Mouse (Mus musculus) intestine, embryonic 15.5 days (tissue): ENCODE data around the gene Ccdc43. TPM values are rescaled to one million over a fixed set of nuclear protein-coding genes. Genes with fewer than 3 reads are reported as not detected.
"Not testable (repeated sequence)": the region's sequence is repeated elsewhere in the genome, so short reads cannot be mapped to it uniquely, and the experiment has no call there.

Experiments used
- ATAC-seq: fragments of 200-750 bp; cut with Nextera tagmentation; 2 replicates; pipeline ENCODE4 v1.8.0; 2017; ENCODE audit warnings: moderate TSS enrichment, moderate library complexity
- H3K27ac ChIP-seq: fragments of 300-500 bp; sonication (generic); 2 replicates; pipeline ENCODE4 v1.5.1; 2015; ENCODE audit warnings: mild to moderate bottlenecking, inconsistent platforms
- H3K27me3 ChIP-seq: fragments of 300-500 bp; sonication (generic); replicated peaks from 2 replicates; pipeline ENCODE4 v1.6.1; 2015; ENCODE audit warnings: inconsistent platforms
- H3K36me3 ChIP-seq: fragments of 300-500 bp; sonication (generic); 2 replicates; pipeline ENCODE4 v1.6.1; 2015; ENCODE audit warnings: inconsistent platforms
- H3K4me1 ChIP-seq: fragments of 300-500 bp; sonication (generic); replicated peaks from 2 replicates; pipeline ENCODE4 v1.6.1; 2015; ENCODE audit warnings: inconsistent platforms
- H3K4me2 ChIP-seq: fragments of 300-500 bp; sonication (generic); replicated peaks from 2 replicates; pipeline ENCODE4 v1.6.1; 2015; ENCODE audit warnings: mild to moderate bottlenecking, inconsistent platforms
- H3K4me3 ChIP-seq: fragments of 300-500 bp; sonication (generic); replicated peaks from 2 replicates; pipeline ENCODE4 v1.5.1; 2015; ENCODE audit warnings: inconsistent platforms
- H3K9ac ChIP-seq: fragments of 300-500 bp; sonication (generic); 2 replicates; pipeline ENCODE4 v1.6.1; 2015; ENCODE audit warnings: inconsistent platforms
- H3K9me3 ChIP-seq: fragments of 300-500 bp; sonication (generic); 2 replicates; pipeline ENCODE4 v1.6.1; 2016; ENCODE audit warnings: inconsistent platforms
- WGBS: fragments of 180-500 bp; shearing (Covaris S2); methylation state at CpG from one replicate; pipeline ENCODE4 v1.1.7; 2015; 5-methylcytosine and 5-hydroxymethylcytosine counted together
- polyA plus RNA-seq: library from polyadenylated mRNA; unstranded; fragments of >200 nt; fragmentation: Nextera tagmentation; extraction: Ambion mirVana; gene quantifications from 2 replicates; pipeline ENCODE4 v1.2.1, GENCODE M21; 2015

Ccdc43 gene
- polyA plus RNA-seq, 1 experiment from 2014 or later: 46.7 TPM

GRCm38 (mm10) chr11:102729835-102730234, 32.3 kb upstream of the Ccdc43 start:
- WGBS: 81% methylated on average over 3 of the region's 3 CpGs
- Histone ChIP-seq H3K27ac (no peak overlapping the region), H3K4me1 (no peaks in the 10 kb centered on the region), H3K4me2 (no peak overlapping the region), H3K4me3 (no peak overlapping the region), H3K36me3 (no peaks in the 10 kb centered on the region), H3K27me3 (no peaks in the 10 kb centered on the region), H3K9ac (no peak overlapping the region), H3K9me3 (no peaks in the 10 kb centered on the region)
- no peak for ATAC-seq

DNA sequence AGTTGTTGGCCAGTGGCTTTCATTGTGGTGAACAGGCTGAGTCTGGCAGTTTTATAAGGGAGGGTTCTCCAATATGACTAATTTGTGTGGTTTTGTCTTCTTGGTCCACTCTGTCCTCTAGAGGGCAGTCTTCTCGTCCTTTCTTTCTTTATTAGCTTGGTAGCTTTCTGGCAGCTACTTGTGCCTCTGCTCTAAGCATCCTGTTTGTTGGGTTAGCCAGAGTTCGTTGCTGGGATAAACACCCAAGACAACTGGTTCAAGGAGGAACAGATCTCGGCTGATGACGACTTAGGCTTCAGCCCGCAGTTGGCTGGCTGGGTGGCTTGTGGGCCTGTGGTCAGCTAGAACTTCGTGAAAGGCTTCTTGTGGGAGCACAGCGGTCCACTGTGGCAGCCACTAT, 31.0 kb upstream of the Ccdc43 start:
- Histone ChIP-seq H3K4me2 (no peak overlapping the region), H3K27me3 (no peaks in the 10 kb centered on the region), H3K9me3 (no peaks in the 10 kb centered on the region), H3K4me3 (no peak overlapping the region), H3K9ac (no peak overlapping the region), H3K27ac (no peak overlapping the region), H3K36me3 (no peaks in the 10 kb centered on the region), H3K4me1 (no peaks in the 10 kb centered on the region)
- no peak for ATAC-seq
- WGBS: 39% methylated on average over 7 of the region's 7 CpGs

DNA sequence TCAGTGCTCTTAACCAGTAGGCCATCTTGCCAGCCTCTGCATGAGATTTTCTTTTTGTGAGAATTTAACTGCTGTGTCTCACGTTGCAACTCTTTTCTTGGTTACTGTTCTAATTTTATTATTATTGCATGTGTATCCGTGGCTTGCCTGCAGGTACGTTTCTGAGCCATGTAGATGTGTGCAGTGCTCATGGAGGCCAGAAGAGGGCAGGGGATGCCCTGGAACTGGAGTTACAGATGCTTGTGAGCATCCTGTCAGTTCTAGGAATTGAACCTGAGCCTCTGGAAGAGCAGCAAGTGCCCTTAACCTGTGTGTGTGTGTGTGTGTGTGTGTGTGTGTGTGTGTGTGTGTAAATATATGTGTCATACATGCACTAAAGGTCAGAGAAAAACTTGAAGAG, 28.0 kb upstream of the Ccdc43 start:
- Histone ChIP-seq H3K36me3 (no peaks in the 10 kb centered on the region), H3K4me1 (no peaks in the 10 kb centered on the region), H3K27ac (no peak overlapping the region), H3K27me3 (no peaks in the 10 kb centered on the region), H3K4me2 (no peak overlapping the region), H3K9ac (no peak overlapping the region), H3K9me3 (no peaks in the 10 kb centered on the region), H3K4me3 (no peak overlapping the region)
- WGBS: 27% methylated on average over 3 of the region's 3 CpGs
- ATAC-seq: no peak

DNA sequence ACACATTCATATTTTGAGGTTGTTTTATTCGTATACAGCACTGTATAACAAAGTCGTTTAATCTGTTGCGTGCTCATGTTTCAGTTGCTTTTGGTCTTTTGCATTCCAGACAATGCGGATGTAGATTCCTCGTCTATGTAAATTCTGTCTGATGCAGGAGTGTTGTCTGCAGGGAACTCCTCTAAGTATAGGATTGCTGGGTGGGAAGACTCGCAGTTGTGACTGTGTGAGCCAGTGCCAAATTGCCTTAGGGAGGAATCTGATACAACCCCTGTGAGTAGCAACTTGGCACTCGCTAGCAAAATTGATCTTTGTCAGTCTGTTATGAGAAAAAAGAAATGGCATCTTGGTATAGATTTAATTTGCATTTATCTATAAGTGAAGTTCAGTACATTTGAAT, 18.6 kb upstream of the Ccdc43 start:
- WGBS: 78% methylated on average over 7 of the region's 7 CpGs

DNA sequence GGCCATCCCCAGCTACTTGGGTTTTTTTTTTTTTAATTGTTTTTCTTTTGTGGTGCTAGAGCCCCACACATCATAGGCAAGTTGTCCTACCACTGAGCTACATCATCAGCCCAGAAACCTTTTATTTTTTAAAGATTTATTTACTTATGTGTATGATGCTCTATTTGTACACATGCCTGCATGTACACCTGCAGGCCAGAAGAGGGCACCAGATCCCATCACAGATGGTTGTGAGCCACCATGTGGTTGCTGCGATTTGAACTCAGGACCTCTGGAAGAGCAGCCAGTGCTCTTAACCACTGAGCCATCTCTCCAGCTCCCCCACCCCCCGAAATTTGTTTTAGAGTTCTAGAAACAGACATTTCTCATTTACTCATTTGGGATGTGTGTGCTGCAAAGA, 17.0 kb upstream of the Ccdc43 start:
- not testable (repeated sequence) for ATAC-seq, H3K9me3 ChIP-seq, H3K36me3 ChIP-seq, H3K4me3 ChIP-seq, H3K4me1 ChIP-seq, H3K4me2 ChIP-seq, H3K27ac ChIP-seq, H3K27me3 ChIP-seq, H3K9ac ChIP-seq
- WGBS: 81% methylated on average over 2 of the region's 2 CpGs

More for the DNA sequence above, 18.6 kb upstream of the Ccdc43 start:
- Histone ChIP-seq H3K4me1 (no peaks in the 10 kb centered on the region), H3K9ac (no peak overlapping the region), H3K27ac (no peak overlapping the region), H3K36me3 (no peaks in the 10 kb centered on the region), H3K27me3 (no peaks in the 10 kb centered on the region), H3K4me2 (no peak overlapping the region), H3K9me3 (no peaks in the 10 kb centered on the region), H3K4me3 (no peak overlapping the region)
- ATAC-seq: no peak

DNA sequence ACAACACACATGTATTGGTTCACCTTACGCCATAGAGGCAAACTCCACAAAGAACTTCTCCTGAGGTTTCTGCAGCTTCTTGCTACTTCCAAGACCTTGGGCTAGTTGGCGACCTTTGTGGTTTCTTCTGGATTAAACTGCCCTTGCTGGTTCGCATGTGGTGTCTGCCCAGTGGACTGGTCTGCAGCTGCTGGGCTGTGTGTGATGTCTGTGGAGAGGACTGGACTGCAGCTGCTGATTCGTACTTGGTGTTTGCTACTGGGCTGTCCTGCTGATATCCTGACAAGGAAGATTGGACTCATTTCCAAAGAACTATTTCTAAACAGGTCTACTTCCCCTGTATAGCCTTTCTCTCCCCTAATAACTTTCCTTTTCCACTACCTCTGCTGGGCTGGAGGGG, 14.8 kb upstream of the Ccdc43 start:
- Histone ChIP-seq H3K4me3 (no peak overlapping the region), H3K27ac (no peak overlapping the region), H3K4me2 (no peak overlapping the region), H3K36me3 (no peaks in the 10 kb centered on the region), H3K9me3 (no peaks in the 10 kb centered on the region), H3K4me1 (no peaks in the 10 kb centered on the region), H3K9ac (no peak overlapping the region), H3K27me3 (no peaks in the 10 kb centered on the region)
- 94% methylated on average over 4 of the region's 4 CpGs for WGBS
- no peak for ATAC-seq

DNA sequence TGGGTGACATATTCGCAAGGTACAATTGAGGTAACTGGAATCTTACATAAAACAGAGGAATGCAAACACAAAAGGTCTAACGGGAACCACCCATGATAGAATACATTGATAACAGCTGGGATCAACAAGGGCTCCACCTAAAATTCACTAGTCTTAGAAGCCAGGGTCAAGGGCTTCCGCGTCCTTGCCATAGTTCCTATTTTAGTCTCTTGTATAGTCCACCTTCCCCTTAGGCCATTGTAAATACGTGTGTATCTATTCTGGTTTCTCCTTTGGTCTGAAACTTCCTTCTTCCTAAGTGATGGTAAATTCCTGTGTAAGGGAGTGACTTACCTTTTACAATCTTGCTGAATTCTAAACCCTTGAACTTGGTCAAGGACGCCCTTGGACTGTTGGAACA, 4.6 kb upstream of the Ccdc43 start:
- not testable (repeated sequence) for H3K4me1 ChIP-seq, H3K27me3 ChIP-seq, H3K36me3 ChIP-seq, H3K4me2 ChIP-seq, H3K9ac ChIP-seq, H3K9me3 ChIP-seq, ATAC-seq, H3K27ac ChIP-seq, H3K4me3 ChIP-seq
- WGBS: 85% methylated on average over 6 of the region's 6 CpGs

DNA sequence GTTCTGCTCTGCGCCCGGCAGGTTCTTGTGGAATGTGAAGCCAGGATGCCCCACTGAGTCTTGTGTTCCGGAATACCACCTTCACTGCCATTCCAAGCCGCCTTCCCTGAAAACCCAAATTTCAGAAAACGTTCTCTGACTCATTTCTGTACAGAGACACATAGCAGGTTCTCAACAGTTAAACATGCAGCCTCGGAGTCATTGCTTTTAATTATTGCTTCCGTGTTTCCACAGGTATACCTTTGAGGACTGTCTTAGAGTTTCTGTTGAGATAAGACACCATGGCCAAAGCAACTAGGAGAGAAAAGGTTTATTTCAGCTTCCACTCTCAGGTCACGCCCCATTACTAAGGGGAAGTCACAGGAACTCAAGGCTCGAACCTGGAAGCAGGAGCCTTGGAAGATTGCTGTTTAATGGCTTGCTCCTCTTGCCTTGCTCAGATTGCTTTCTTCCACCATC, 465 bp upstream of the Ccdc43 start:
- no peaks in the 10 kb centered on the region for H3K36me3 ChIP-seq
- peak overlapping the region; percentile 82 for H3K4me3 ChIP-seq
- peak overlapping the region; percentile 83 for H3K9ac ChIP-seq
- ATAC-seq: peak; percentile 66
- H3K27me3 ChIP-seq: no peaks in the 10 kb centered on the region
- no peaks in the 10 kb centered on the region for H3K9me3 ChIP-seq
- 9% methylated on average over 9 of the region's 9 CpGs for WGBS
- peak overlapping the region; percentile 64; the same call in 1 of the 2 replicates for H3K27ac ChIP-seq
- H3K4me1 ChIP-seq: peaks cover 9% of the 10 kb centered on the region; the same call in 1 of the 2 replicates
- H3K4me2 ChIP-seq: peak overlapping the region; percentile 84

- WGBS: 92% methylated on average over 7 of the region's 7 CpGs
These were observed 2.3 kb downstream of the Ccdc43 start for GRCm38 (mm10) chr11:102695289-102695688.

DNA sequence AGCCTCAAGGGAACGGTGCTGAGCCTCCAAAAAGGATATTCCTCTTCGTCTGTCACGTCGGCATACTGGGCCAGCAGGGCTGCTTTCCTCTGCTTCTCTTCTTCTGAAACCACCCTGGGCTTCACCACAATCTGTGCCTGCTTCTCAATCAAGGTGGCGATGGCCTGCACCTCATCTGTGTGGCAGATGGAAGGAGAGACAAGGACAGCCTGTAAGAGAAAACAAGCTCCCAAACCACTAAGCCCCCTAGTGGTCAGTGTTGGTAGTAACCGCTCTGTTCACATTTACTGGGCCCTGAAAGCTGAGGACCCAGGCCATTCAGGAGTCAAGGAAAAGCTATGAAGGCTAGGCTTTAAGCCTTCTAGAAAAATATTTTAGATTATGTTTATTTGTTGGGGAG, 7.4 kb downstream of the Ccdc43 start:
- Histone ChIP-seq H3K4me2 (no peak overlapping the region), H3K27ac (no peak overlapping the region), H3K9ac (no peak overlapping the region), H3K4me1 (no peaks in the 10 kb centered on the region), H3K9me3 (no peaks in the 10 kb centered on the region), H3K4me3 (no peak overlapping the region), H3K36me3 (peaks cover 3% of the 10 kb centered on the region; the same call in 1 of the 2 replicates), H3K27me3 (no peaks in the 10 kb centered on the region)
- 66% methylated on average over 6 of the region's 6 CpGs for WGBS
- no peak for ATAC-seq

More at GRCm38 (mm10) chr11:102695289-102695688, 2.3 kb downstream of the Ccdc43 start:
- Histone ChIP-seq H3K27me3 (no peaks in the 10 kb centered on the region), H3K4me1 (peaks cover 9% of the 10 kb centered on the region; the same call in 1 of the 2 replicates), H3K9me3 (no peaks in the 10 kb centered on the region), H3K9ac (no peak overlapping the region), H3K4me3 (no peak overlapping the region), H3K36me3 (no peaks in the 10 kb centered on the region), H3K27ac (no peak overlapping the region), H3K4me2 (no peak overlapping the region)
- ATAC-seq: no peak

DNA sequence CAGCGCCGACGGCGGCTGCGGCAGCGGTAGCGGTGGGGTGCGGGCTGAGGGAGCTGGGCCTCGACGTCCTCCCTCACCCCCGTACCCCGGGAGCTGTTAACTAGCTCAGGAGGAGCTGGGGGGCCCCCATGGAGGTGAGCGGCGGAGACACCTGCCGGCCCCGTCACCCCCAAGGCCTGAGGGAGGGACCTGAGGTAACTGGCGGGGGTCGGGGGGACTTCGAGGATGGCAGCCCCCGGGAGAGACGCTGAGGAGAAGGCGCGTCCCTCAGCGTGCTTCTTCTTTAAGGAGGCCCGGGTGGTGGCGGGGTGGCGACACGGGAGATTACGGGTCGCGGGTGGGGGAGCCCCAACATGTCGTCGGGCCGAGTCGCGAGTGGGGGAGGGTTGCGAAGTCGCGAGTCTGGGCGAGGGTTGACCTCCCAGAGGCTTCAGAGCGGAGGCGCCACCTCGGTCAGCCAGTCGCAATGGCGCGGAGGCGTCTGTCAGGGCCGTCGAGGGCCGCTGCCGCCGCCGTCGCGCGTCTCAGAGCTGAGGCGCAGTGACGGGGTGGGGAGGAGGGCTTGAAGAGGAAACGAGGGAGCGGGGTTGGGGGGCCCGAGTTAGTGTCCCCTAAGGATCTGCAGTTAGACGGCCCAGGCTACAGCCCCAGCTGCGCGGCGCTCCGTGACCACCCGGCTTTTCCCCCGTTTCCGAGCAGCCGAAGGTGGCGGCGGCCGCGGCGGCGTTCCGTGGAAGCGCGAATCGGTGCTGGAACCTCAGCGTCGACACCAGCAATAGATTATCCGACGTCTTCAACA, 31.7 kb downstream of the Ccdc43 start:
- Histone ChIP-seq H3K4me1 (0 out of 2 replicates have a peak, but pooled peaks cover 5% of the 10 kb centered on the region), H3K36me3 (no peaks in the 10 kb centered on the region), H3K27me3 (peaks cover 20% of the 10 kb centered on the region), H3K9me3 (no peaks in the 10 kb centered on the region), H3K9ac (no peak overlapping the region), H3K4me2 (peak overlapping the region; percentile 30), H3K4me3 (peak overlapping the region; percentile 9; the same call in 1 of the 2 replicates), H3K27ac (no peak overlapping the region)
- WGBS: 38% methylated on average over 84 of the region's 84 CpGs
- ATAC-seq: no peak

GRCm38 (mm10) chr11:102665151-102665550, 32.4 kb downstream of the Ccdc43 start:
- peaks cover 20% of the 10 kb centered on the region for H3K27me3 ChIP-seq
- peak overlapping the region; percentile 30 for H3K4me2 ChIP-seq
- no peak overlapping the region for H3K4me3 ChIP-seq
- no peaks in the 10 kb centered on the region for H3K36me3 ChIP-seq
- 0 out of 2 replicates have a peak, but pooled peaks cover 5% of the 10 kb centered on the region for H3K4me1 ChIP-seq
- H3K27ac ChIP-seq: no peak overlapping the region
- 51% methylated on average over 33 of the region's 33 CpGs for WGBS
- no peaks in the 10 kb centered on the region for H3K9me3 ChIP-seq
- H3K9ac ChIP-seq: no peak overlapping the region
- no peak for ATAC-seq

DNA sequence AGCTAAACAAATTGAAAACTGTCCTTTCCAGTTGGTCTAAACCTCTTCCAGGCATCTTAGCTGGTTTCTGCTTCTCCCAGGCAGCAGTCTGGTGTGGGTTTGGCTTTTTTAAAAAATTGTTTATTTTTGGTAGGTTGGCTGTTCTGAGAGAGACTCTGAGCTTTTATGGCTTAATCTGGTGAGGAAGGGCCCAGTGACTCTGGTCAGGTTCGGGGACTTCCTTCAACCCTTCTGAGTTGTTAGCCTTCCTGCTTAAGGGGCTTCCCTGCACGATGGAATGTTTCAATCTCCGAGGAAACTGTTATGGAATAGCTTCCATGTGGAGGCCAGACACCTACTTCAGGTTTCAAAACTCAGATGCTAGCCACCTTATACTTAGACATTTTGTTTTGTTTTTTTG, 34.2 kb downstream of the Ccdc43 start, which contains the start of gene Meioc:
Meioc (plus strand) TSS at position 301 of the 400 bp plus-strand sequence.
- H3K9ac ChIP-seq: no peak within 1 kb of the TSS
- H3K27me3 ChIP-seq: peaks cover 20% of the 10 kb centered on the region
- H3K27ac ChIP-seq: no peak within 1 kb of the TSS
- ATAC-seq: no peak
- 0 out of 2 replicates have a peak, but pooled peaks cover 5% of the 10 kb centered on the region for H3K4me1 ChIP-seq
- H3K36me3 ChIP-seq: no peaks in the 10 kb centered on the region
- H3K4me2 ChIP-seq: no peak within 1 kb of the TSS
- 53% methylated on average over 3 of the region's 3 CpGs for WGBS
- H3K9me3 ChIP-seq: no peaks in the 10 kb centered on the region
- no peak within 1 kb of the TSS for H3K4me3 ChIP-seq
